Mouse (Mus musculus) liver, embryonic 14.5 days (tissue): ENCODE measurements at regions not wholly inside any gene's neighbourhood (a gene's known extent, or its start where the extent isn't known, plus 50 kb on each side); places are given as distances from the start of the nearest gene placed in this dataset.

Experiments
- ATAC-seq: fragments of 200-750 bp; cut with Nextera tagmentation; 2 replicates; pipeline ENCODE4 v1.8.0; 2017; ENCODE audit warnings: moderate number of reproducible peaks, mild to moderate bottlenecking, moderate library complexity; ENCODE audit not compliant: insufficient read depth
- DNase-seq, 3 experiments: peaks; one replicate each; pipeline ENCODE4 v3.0.0-alpha.2; 2012 to 2013; ENCODE audit warnings: low read depth in 3 of 3, low spot score in 3 of 3
- H3K27ac ChIP-seq: fragments of 300-500 bp; sonication (generic); 2 replicates; pipeline ENCODE4 v1.5.1; 2014; ENCODE audit warnings: moderate library complexity, mild to moderate bottlenecking, control low read depth, inconsistent platforms
- H3K27me3 ChIP-seq: fragments of 300-500 bp; sonication (generic); 2 replicates; pipeline ENCODE4 v1.6.1; 2014; ENCODE audit warnings: mild to moderate bottlenecking, low read length, moderate library complexity; ENCODE audit not compliant: control insufficient read depth, insufficient read depth
- H3K36me3 ChIP-seq: fragments of 300-500 bp; sonication (generic); replicated peaks from 2 replicates; pipeline ENCODE4 v1.6.1; 2014; ENCODE audit warnings: low read depth; ENCODE audit not compliant: control insufficient read depth, insufficient read depth
- H3K4me1 ChIP-seq, 2 experiments: fragments of 200-500 bp in 1 of 2; fragments of 300-500 bp in 1 of 2; sonication (generic) in 1 of 2; replicated peaks; 2 replicates each; pipeline ENCODE4 v1.6.1; 2012 to 2014; ENCODE audit warnings: antibody characterized with exemption in 1 of 2, inconsistent platforms in 1 of 2, low read length in 1 of 2; ENCODE audit not compliant: control insufficient read depth in 2 of 2, insufficient read depth in 2 of 2
- H3K4me2 ChIP-seq: fragments of 300-500 bp; sonication (generic); 2 replicates; pipeline ENCODE4 v1.6.1; 2014; ENCODE audit warnings: low read depth, mild to moderate bottlenecking, control low read depth, moderate library complexity
- H3K4me3 ChIP-seq, 2 experiments: fragments of 200-500 bp in 1 of 2; fragments of 300-500 bp in 1 of 2; sonication (generic) in 1 of 2; 2 replicates each; pipeline ENCODE4 v1.5.1; 2012 to 2014; ENCODE audit warnings: low read depth in 2 of 2, low read length in 2 of 2, mild to moderate bottlenecking in 2 of 2, control low read depth in 1 of 2, inconsistent platforms in 1 of 2, moderate library complexity in 1 of 2; ENCODE audit not compliant: insufficient read depth in 1 of 2
- H3K9ac ChIP-seq: fragments of 300-500 bp; sonication (generic); replicated peaks from 2 replicates; pipeline ENCODE4 v1.6.1; 2014; ENCODE audit warnings: mild to moderate bottlenecking, control low read depth, moderate library complexity
- H3K9me3 ChIP-seq: fragments of 300-500 bp; sonication (generic); 2 replicates; pipeline ENCODE4 v1.6.1; 2016; ENCODE audit warnings: low read length, mixed read lengths; ENCODE audit not compliant: control insufficient read depth
- CTCF ChIP-seq: IDR thresholded peaks from 2 replicates; pipeline ENCODE4 v1.5.1; 2016; ENCODE audit warnings: antibody characterized with exemption, low read depth, control low read depth
- EP300 ChIP-seq: IDR thresholded peaks from 2 replicates; pipeline ENCODE4 v1.6.1; 2016; ENCODE audit warnings: antibody characterized with exemption, low read depth
- WGBS: fragments of 180-500 bp; shearing (Covaris S2); extraction: QIAGEN DNeasy Blood & Tissue Kit; methylation state at CpG from one replicate; pipeline ENCODE4 v1.1.7; 2014; ENCODE audit not compliant: insufficient replicate concordance; 5-methylcytosine and 5-hydroxymethylcytosine counted together

GRCm38 (mm10) chr8:26864971-26865370 lies 112.2 kb upstream of the Zfp703 start:
- Histone ChIP-seq H3K27me3 (no peaks in the 10 kb centered on the region), H3K4me3 (no peak overlapping the region), H3K27ac (no peak overlapping the region), H3K9ac (no peak overlapping the region), H3K9me3 (peaks cover under 1% of the 10 kb centered on the region; the same call in 1 of the 2 replicates), H3K36me3 (no peaks in the 10 kb centered on the region), H3K4me2 (no peak overlapping the region), H3K4me1 (no peaks in the 10 kb centered on the region)
- TF ChIP-seq EP300 (no peak), CTCF (no peak)
- no peak for ATAC-seq
- no peak for DNase-seq
- WGBS: 54% methylated on average over 10 of the region's 10 CpGs

GRCm38 (mm10) chr8:26868101-26868848 lies 108.8 kb upstream of the Zfp703 start:
- DNase-seq (no peak), ATAC-seq (no peak)
- Histone ChIP-seq H3K27me3 (no peaks in the 10 kb centered on the region), H3K36me3 (no peaks in the 10 kb centered on the region), H3K4me2 (no peak overlapping the region), H3K4me3 (no peak overlapping the region), H3K9ac (no peak overlapping the region), H3K4me1 (no peaks in the 10 kb centered on the region), H3K27ac (no peak overlapping the region), H3K9me3 (peaks cover 4% of the 10 kb centered on the region; the same call in 1 of the 2 replicates)
- 63% methylated on average over 6 of the region's 6 CpGs for WGBS
- TF ChIP-seq EP300 (no peak), CTCF (no peak)

- Histone ChIP-seq H3K27ac (no peak overlapping the region), H3K36me3 (no peaks in the 10 kb centered on the region), H3K4me3 (no peak overlapping the region), H3K9me3 (peaks cover 4% of the 10 kb centered on the region; the same call in 1 of the 2 replicates), H3K9ac (no peak overlapping the region), H3K4me2 (no peak overlapping the region), H3K4me1 (no peaks in the 10 kb centered on the region), H3K27me3 (no peaks in the 10 kb centered on the region)
- WGBS: 68% methylated on average over 2 of the region's 2 CpGs
- TF ChIP-seq CTCF: no peak
- no peak for TF ChIP-seq EP300
- ATAC-seq (no peak), DNase-seq (no peak)
Observed at GRCm38 (mm10) chr8:26868849-26869110, 108.3 kb upstream of the Zfp703 start.

- no peak overlapping the region for H3K9ac ChIP-seq
- ATAC-seq: no peak
Observed at GRCm38 (mm10) chr8:26871838-26872237, 105.3 kb upstream of the Zfp703 start.

GRCm38 (mm10) chr8:26872382-26872781 lies 104.7 kb upstream of the Zfp703 start:
- no peak for ATAC-seq
- no peak for TF ChIP-seq EP300
- no peak for TF ChIP-seq CTCF

More at GRCm38 (mm10) chr8:26871838-26872237, 105.3 kb upstream of the Zfp703 start:
- 62% methylated on average over 7 of the region's 7 CpGs for WGBS
- no peaks in the 10 kb centered on the region for H3K4me1 ChIP-seq
- H3K4me2 ChIP-seq: no peak overlapping the region
- no peaks in the 10 kb centered on the region for H3K36me3 ChIP-seq
- no peak overlapping the region for H3K27ac ChIP-seq
- peaks cover 4% of the 10 kb centered on the region; the same call in 1 of the 2 replicates for H3K9me3 ChIP-seq
- TF ChIP-seq EP300: no peak
- TF ChIP-seq CTCF: no peak
- H3K4me3 ChIP-seq: no peak overlapping the region
- no peak for DNase-seq
- no peaks in the 10 kb centered on the region for H3K27me3 ChIP-seq

More at GRCm38 (mm10) chr8:26872382-26872781, 104.7 kb upstream of the Zfp703 start:
- Histone ChIP-seq H3K4me1 (no peaks in the 10 kb centered on the region), H3K27ac (no peak overlapping the region), H3K9ac (no peak overlapping the region), H3K36me3 (no peaks in the 10 kb centered on the region), H3K27me3 (no peaks in the 10 kb centered on the region), H3K9me3 (peaks cover 4% of the 10 kb centered on the region; the same call in 1 of the 2 replicates), H3K4me3 (no peak overlapping the region), H3K4me2 (no peak overlapping the region)
- WGBS: 44% methylated on average over 3 of the region's 3 CpGs
- DNase-seq: no peak
